In genomic region chr10:121516008-121516600, GRCm38 (mm10) we compare ENCODE assay signal across 8 mouse cellular contexts. TPM values are rescaled to one million over a fixed set of nuclear protein-coding genes. Genes with fewer than 3 reads are reported as not detected.
DNase-seq lines count a peak whose midpoint lies in the region; ATAC-seq and TF ChIP-seq lines count a peak whose summit lies in the region.

No protein-coding gene starts in this region.

- no peak overlapping the region for H3K4me3 ChIP-seq in CH12.LX (replicated peaks in 1 of 3; ENCODE audit: low read depth in 2 of 3, low read length in 2 of 3, poor library complexity in 1 of 3)
- H3K4me3 ChIP-seq in forebrain, embryonic 11.5 days (ENCODE audit: low read depth, low read length) = no peak overlapping the region
- H3K4me3 ChIP-seq in heart, postnatal 0 days (ENCODE audit: low read depth, low read length) = no peak overlapping the region
- H3K4me3 ChIP-seq in liver, embryonic 14.5 days (ENCODE audit: insufficient read depth in 1 of 2, low read depth in 2 of 2, low read length in 2 of 2) = no peak overlapping the region
- H3K4me3 ChIP-seq in neural tube, embryonic 15.5 days (replicated peaks) = no peak overlapping the region

- H3K9me3 ChIP-seq in CH12.LX (replicated peaks; ENCODE audit: low read length) = no peaks in the 10 kb centered on the region
- H3K9me3 ChIP-seq in forebrain, embryonic 11.5 days (ENCODE audit: control insufficient read depth, low read length) = no peaks in the 10 kb centered on the region
- no peaks in the 10 kb centered on the region for H3K9me3 ChIP-seq in heart, postnatal 0 days (replicated peaks; ENCODE audit: control insufficient read depth, low read length)
- no peaks in the 10 kb centered on the region for H3K9me3 ChIP-seq in liver, embryonic 14.5 days (ENCODE audit: control insufficient read depth, low read length)
- no peaks in the 10 kb centered on the region for H3K9me3 ChIP-seq in neural tube, embryonic 15.5 days (replicated peaks)

- H3K4me2 ChIP-seq in CH12.LX (ENCODE audit: insufficient read depth, low read depth, poor library complexity, severe bottlenecking) = no peak overlapping the region
- H3K4me2 ChIP-seq in forebrain, embryonic 11.5 days (ENCODE audit: low read depth, low read length, severe bottlenecking) = no peak overlapping the region
- no peak overlapping the region for H3K4me2 ChIP-seq in heart, postnatal 0 days (ENCODE audit: low read depth, low read length)
- H3K4me2 ChIP-seq in liver, embryonic 14.5 days (ENCODE audit: low read depth) = peak overlapping the region; percentile 20; the same call in 1 of the 2 replicates
- peak overlapping the region; percentile 30 for H3K4me2 ChIP-seq in neural tube, embryonic 15.5 days

- no peaks in the 10 kb centered on the region for H3K27me3 ChIP-seq in CH12.LX (replicated peaks)
- H3K27me3 ChIP-seq in forebrain, embryonic 11.5 days (ENCODE audit: control insufficient read depth, insufficient read depth, low read length) = no peaks in the 10 kb centered on the region
- no peaks in the 10 kb centered on the region for H3K27me3 ChIP-seq in heart, postnatal 0 days (ENCODE audit: control insufficient read depth, insufficient read depth, low read length)
- H3K27me3 ChIP-seq in liver, embryonic 14.5 days (ENCODE audit: control insufficient read depth, insufficient read depth, low read length) = no peaks in the 10 kb centered on the region
- no peaks in the 10 kb centered on the region for H3K27me3 ChIP-seq in neural tube, embryonic 15.5 days (replicated peaks)

- no peak overlapping the region for H3K9ac ChIP-seq in CH12.LX (ENCODE audit: insufficient read depth, low read depth)
- H3K9ac ChIP-seq in forebrain, embryonic 11.5 days (ENCODE audit: low read length) = no peak overlapping the region
- H3K9ac ChIP-seq in heart, postnatal 0 days (replicated peaks; ENCODE audit: low read depth, low read length) = no peak overlapping the region
- no peak overlapping the region for H3K9ac ChIP-seq in liver, embryonic 14.5 days (replicated peaks)
- H3K9ac ChIP-seq in neural tube, embryonic 15.5 days (replicated peaks) = no peak overlapping the region

- H3K79me2 ChIP-seq in CH12.LX (replicated peaks; ENCODE audit: control insufficient read depth, extremely low read depth, insufficient read depth, poor library complexity, severe bottlenecking) = no peaks in the 10 kb centered on the region

- TF ChIP-seq RAD21 in CH12.LX (IDR thresholded peaks at IDR 0.05; ENCODE audit: low read depth, low read length) = no peak; the same call in none of the 2 replicates

- in situ Hi-C loops in CH12.LX (cut with MboI; ENCODE audit: low pct_ligation_motif_present, low pct_unique_long_range_greater_than_20kb, low sequenced_read_pairs) = no loop called here

- peak; percentile 80 to 95 for TF ChIP-seq CTCF in CH12.LX (conservative IDR thresholded peaks at IDR 0.05 in 1 of 2, IDR thresholded peaks at IDR 0.05 in 1 of 2; ENCODE audit: low read depth in 2 of 2, low read length in 2 of 2)
- peak; percentile 89 for TF ChIP-seq CTCF in heart, postnatal 0 days (IDR thresholded peaks at IDR 0.05; ENCODE audit: low read depth)
- peak; percentile 93 for TF ChIP-seq CTCF in liver, embryonic 14.5 days (IDR thresholded peaks at IDR 0.05; ENCODE audit: low read depth)

- WGBS in forebrain, embryonic 11.5 days = 31% methylated on average over 18 of the region's 18 CpGs
- 33% methylated on average over 18 of the region's 18 CpGs for WGBS in heart, postnatal 0 days
- 28% methylated on average over 18 of the region's 18 CpGs for WGBS in liver, embryonic 14.5 days (ENCODE audit: insufficient replicate concordance)
- WGBS in neural tube, embryonic 15.5 days = 29% methylated on average over 18 of the region's 18 CpGs

- peak; percentile 46; the same call in 1 of the 2 replicates for ATAC-seq in forebrain, embryonic 11.5 days (replicated peaks; ENCODE audit: low FRiP score)
- peak; percentile 51; the same call in 1 of the 2 replicates for ATAC-seq in heart, postnatal 0 days (ENCODE audit: insufficient read depth, low read depth)
- peak; percentile 60; the same call in 1 of the 2 replicates for ATAC-seq in liver, embryonic 14.5 days (ENCODE audit: insufficient read depth)
- no peak for ATAC-seq in neural tube, embryonic 15.5 days (ENCODE audit: low FRiP score)

- H3K27ac ChIP-seq in CH12.LX (ENCODE audit: insufficient read depth, low read depth) = no peak overlapping the region
- H3K27ac ChIP-seq in forebrain, embryonic 11.5 days (ENCODE audit: low read depth, low read length) = no peak overlapping the region
- H3K27ac ChIP-seq in heart, postnatal 0 days (ENCODE audit: low read depth) = no peak overlapping the region
- no peak overlapping the region for H3K27ac ChIP-seq in liver, embryonic 14.5 days
- no peak overlapping the region for H3K27ac ChIP-seq in neural tube, embryonic 15.5 days (replicated peaks)

- TF ChIP-seq POLR2A in CH12.LX (IDR thresholded peaks at IDR 0.05; ENCODE audit: low read depth, low read length) = no peak

- dilution Hi-C loops in CH12.LX (cut with MboI; ENCODE audit: extremely low pct_ligation_motif_present, extremely low pct_unique_long_range_greater_than_20kb, low sequenced_read_pairs) = no loop called here

- TF ChIP-seq EP300 in CH12.LX (IDR thresholded peaks at IDR 0.05; ENCODE audit: low read length) = no peak
- TF ChIP-seq EP300 in heart, postnatal 0 days (IDR thresholded peaks at IDR 0.05; ENCODE audit: low read depth) = no peak
- TF ChIP-seq EP300 in liver, embryonic 14.5 days (IDR thresholded peaks at IDR 0.05; ENCODE audit: low read depth) = no peak

- H3K36me3 ChIP-seq in CH12.LX (replicated peaks in 1 of 2; ENCODE audit: control insufficient read depth in 1 of 2, insufficient read depth in 1 of 2, low read length in 1 of 2) = no peaks in the 10 kb centered on the region
- no peaks in the 10 kb centered on the region for H3K36me3 ChIP-seq in forebrain, embryonic 11.5 days (ENCODE audit: control insufficient read depth, insufficient read depth, low read length)
- no peaks in the 10 kb centered on the region for H3K36me3 ChIP-seq in heart, postnatal 0 days (replicated peaks; ENCODE audit: control insufficient read depth, insufficient read depth, low read length)
- no peaks in the 10 kb centered on the region for H3K36me3 ChIP-seq in liver, embryonic 14.5 days (replicated peaks; ENCODE audit: control insufficient read depth, insufficient read depth, low read depth)
- no peaks in the 10 kb centered on the region for H3K36me3 ChIP-seq in neural tube, embryonic 15.5 days

- DNase-seq in CH12.LX (ENCODE audit: extremely low read depth) = peak; percentile 73
- DNase-seq in c-Kit-positive CD71-negative TER-119-negative erythroid progenitor cells, embryonic 14.5 days (ENCODE audit: low read depth) = peak; percentile 75
- DNase-seq in forebrain, embryonic 11.5 days (ENCODE audit: low spot score) = peak; percentile 90
- DNase-seq in heart, postnatal 0 days (ENCODE audit: low spot score) = peak; percentile 67
- DNase-seq in kidney, postnatal 25 days = peak; percentile 88 to 96
- peak; percentile 54 to 62 (median 61) for DNase-seq in liver, embryonic 14.5 days (ENCODE audit: low read depth in 3 of 3, low spot score in 3 of 3)
- DNase-seq in telencephalon, adult 2 months (ENCODE audit: low read depth, low spot score) = peak; percentile 38

- H3K4me1 ChIP-seq in CH12.LX (ENCODE audit: control insufficient read depth in 1 of 2, insufficient read depth in 2 of 2) = peaks cover 3 to 24% of the 10 kb centered on the region in 2 experiments; a peak in 2 of 4 replicates
- 0 out of 2 replicates have a peak, but pooled peaks cover under 1% of the 10 kb centered on the region for H3K4me1 ChIP-seq in forebrain, embryonic 11.5 days (replicated peaks; ENCODE audit: control insufficient read depth, insufficient read depth, low read length)
- 0 out of 2 replicates have a peak, but pooled peaks cover under 1% of the 10 kb centered on the region for H3K4me1 ChIP-seq in heart, postnatal 0 days (ENCODE audit: control insufficient read depth, insufficient read depth)
- peaks cover 0 to 3% of the 10 kb centered on the region in 2 experiments; a peak in 2 of 4 replicates for H3K4me1 ChIP-seq in liver, embryonic 14.5 days (replicated peaks; ENCODE audit: control insufficient read depth in 2 of 2, insufficient read depth in 2 of 2, low read length in 1 of 2)
- 0 out of 2 replicates have a peak, but pooled peaks cover 4% of the 10 kb centered on the region for H3K4me1 ChIP-seq in neural tube, embryonic 15.5 days

TF ChIP-seq in CH12.LX, 34 proteins besides CTCF, POLR2A, EP300 and RAD21 (continues in another document):
- no peak for TF ChIP-seq NRF1 (IDR thresholded peaks at IDR 0.05; ENCODE audit: low read depth, low read length)
- TF ChIP-seq UBTF (IDR thresholded peaks at IDR 0.05; ENCODE audit: low read depth, low read length) = no peak
- TF ChIP-seq TBP (conservative IDR thresholded peaks at IDR 0.05; ENCODE audit: low read depth, low read length) = no peak
- TF ChIP-seq GABPA (IDR thresholded peaks at IDR 0.05; ENCODE audit: insufficient replicate concordance, low read depth, low read length) = no peak
- TF ChIP-seq JUND (conservative IDR thresholded peaks at IDR 0.05; ENCODE audit: low read depth, low read length) = no peak
- TF ChIP-seq MYC (IDR thresholded peaks at IDR 0.05; ENCODE audit: low read depth, low read length) = peak; percentile 73; the same call in 1 of the 2 replicates
- no peak for TF ChIP-seq NELFE (IDR thresholded peaks at IDR 0.05; ENCODE audit: low read depth, low read length)
- no peak for TF ChIP-seq HCFC1 (IDR thresholded peaks at IDR 0.05; ENCODE audit: low read depth, low read length)
- no peak for TF ChIP-seq PAX5 (IDR thresholded peaks at IDR 0.05; ENCODE audit: low read length)
- TF ChIP-seq MXI1 (IDR thresholded peaks at IDR 0.05; ENCODE audit: low read depth, low read length) = no peak
- no peak for TF ChIP-seq RCOR1 (conservative IDR thresholded peaks at IDR 0.05; ENCODE audit: low read depth, low read length)
- no peak for TF ChIP-seq ETS1 (conservative IDR thresholded peaks at IDR 0.05; ENCODE audit: low read depth, low read length)
- peak; percentile 35; the same call in 1 of the 2 replicates for TF ChIP-seq BHLHE40 (IDR thresholded peaks at IDR 0.05; ENCODE audit: low read depth, low read length)
- peak; percentile 35; the same call in 1 of the 2 replicates for TF ChIP-seq TCF12 (IDR thresholded peaks at IDR 0.05; ENCODE audit: low read depth, low read length)

RNA-seq across cellular contexts. Expression of gene Rassf3, which starts 40.0 kb away (rescaled TPM):
- total RNA-seq in CH12.LX (2012; rRNA removed) (5.7 and 7.3 TPM in 2 replicates), CH12.LX (2014; rRNA removed) (4.0 and 4.1 TPM in 2 replicates)
- 9.0 and 9.9 TPM in 2 replicates for polyA plus RNA-seq in CH12.LX (2012; ENCODE audit: insufficient read length, low read depth)
- polyA plus RNA-seq in forebrain, embryonic 11.5 days (2014; fragmentation: Nextera tagmentation; extraction: Ambion mirVana) = 5.5 and 7.6 TPM in 2 replicates
- 27.9 and 32.3 TPM in 2 replicates for total RNA-seq in heart, postnatal 0 days (2014; rRNA removed; ENCODE audit: low replicate concordance)
- 22.0 and 23.4 TPM in 2 replicates for polyA plus RNA-seq in heart, postnatal 0 days (2015; fragmentation: Nextera tagmentation; extraction: Ambion mirVana)
- polyA plus RNA-seq in liver, embryonic 14.5 days (2012; rRNA removed) = 5.7 and 8.6 TPM in 2 replicates
- 7.9 and 10.8 TPM in 2 replicates for polyA plus RNA-seq in liver, embryonic 14.5 days (2014; fragmentation: Nextera tagmentation; extraction: Ambion mirVana)
- 6.7 and 7.1 TPM in 2 replicates for polyA plus RNA-seq in neural tube, embryonic 15.5 days (2015; fragmentation: Nextera tagmentation; extraction: Ambion mirVana)

Comparison
In these comparisons a context has a peak if more than half of its experiments do, and no peak if none do; other contexts are left out.
1. DNase-seq: peak in every context shown above with its lines; median percentile 92 in kidney, postnatal 25 days; 90 in forebrain, embryonic 11.5 days; 75 in c-Kit-positive CD71-negative TER-119-negative erythroid progenitor cells, embryonic 14.5 days; 73 in CH12.LX; 67 in heart, postnatal 0 days; 61 in liver, embryonic 14.5 days; 38 in telencephalon, adult 2 months.
2. H3K4me2 ChIP-seq: peak in liver, embryonic 14.5 days (single experiment) and neural tube, embryonic 15.5 days (single experiment); none in CH12.LX (single experiment), forebrain, embryonic 11.5 days (single experiment) and heart, postnatal 0 days (single experiment).
3. Peak in every context shown above with its lines, with median percentiles within 50 percentile points of each other: CTCF ChIP-seq.